Mouse (Mus musculus): ENCODE measurements around the gene Mettl26. TPM values are rescaled to one million over a fixed set of nuclear protein-coding genes. Genes with fewer than 3 reads are reported as not detected.

Gene Mettl26
- total RNA-seq, 2 experiments from 2014 or later, result 15.4 to 15.7 TPM

DNA sequence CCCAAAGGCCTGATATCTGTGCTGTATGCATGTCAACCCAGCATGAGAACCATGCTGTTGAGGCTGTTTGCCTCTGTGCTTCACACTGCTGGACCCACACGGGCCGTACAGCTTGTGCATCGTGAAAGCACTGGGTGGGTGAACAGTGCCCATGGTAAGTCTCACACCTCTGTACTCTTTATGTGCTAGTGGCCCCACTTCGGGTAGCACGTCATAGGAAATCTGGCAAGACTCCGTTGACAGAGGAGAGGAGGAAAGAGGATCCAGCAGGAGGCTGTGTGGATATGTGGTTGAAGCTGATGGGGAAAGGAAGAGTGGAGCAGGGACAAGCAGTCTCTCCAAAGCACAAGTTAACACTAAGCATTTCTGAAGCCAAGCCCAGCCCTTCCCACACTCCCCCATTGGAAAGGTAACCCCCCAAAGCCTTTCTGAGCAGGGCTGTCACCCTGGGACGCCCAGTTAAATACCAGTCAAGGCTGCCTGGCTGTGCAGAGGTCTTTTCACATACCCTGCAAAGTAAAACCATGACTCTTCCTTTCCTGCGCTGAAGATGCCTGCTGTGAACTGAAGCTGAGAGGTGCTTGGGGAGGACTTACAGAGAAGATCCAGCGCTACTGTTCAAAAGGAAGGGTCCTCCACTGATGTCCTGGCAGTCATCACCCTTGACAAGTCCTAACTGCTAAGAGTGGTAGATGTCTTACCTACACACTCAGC, 43.3 kb downstream of the Mettl26 start:
- intact Hi-C loops (cut with DNase I), result loop anchor here (2.0 kb wide), 1 partner anchor 43 kb away; the partner anchor contains the start of gene Mettl26
- DNase-seq, result no peak

DNA sequence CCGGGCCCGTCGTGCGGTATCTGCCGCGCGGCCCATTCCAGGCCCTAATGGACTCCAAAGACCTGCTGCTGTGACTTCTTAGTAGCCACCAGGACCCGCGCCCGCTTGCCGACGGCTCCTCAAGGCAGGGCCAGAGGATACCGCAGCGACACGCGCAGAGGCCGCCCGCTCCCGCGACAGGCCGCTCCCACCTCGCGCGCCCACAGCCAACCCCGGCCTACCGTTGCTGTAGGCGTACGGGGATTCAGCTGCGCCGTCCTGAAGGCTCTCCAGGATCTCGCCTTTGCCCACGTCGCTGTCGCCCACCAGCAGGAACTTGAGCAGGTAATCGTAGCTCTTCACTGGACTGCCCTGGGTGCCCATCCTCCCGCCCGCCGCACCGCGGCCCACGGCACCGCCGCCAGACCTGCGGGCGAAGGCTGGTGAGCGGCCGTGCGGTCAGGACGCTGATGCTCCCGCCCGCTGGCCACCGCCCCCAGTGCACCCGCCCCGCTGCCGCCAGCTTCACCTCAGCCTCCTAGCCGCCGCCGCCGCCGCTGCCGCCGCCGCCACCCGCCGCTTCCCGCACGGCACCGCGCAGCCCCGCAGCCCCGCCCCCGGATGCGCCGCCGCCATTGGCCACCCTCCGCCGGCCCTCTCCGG, 44.4 kb downstream of the Mettl26 start, which contains the start of gene Rab40c:
Gene Rab40c, minus strand, starts transcription at position 584 of the 642 bp plus-strand sequence.
- intact Hi-C loops (cut with DNase I), result loop anchor here (2.0 kb wide), 1 partner anchor 44 kb away; the partner anchor contains the start of gene Mettl26
- DNase-seq, result no peak

DNA sequence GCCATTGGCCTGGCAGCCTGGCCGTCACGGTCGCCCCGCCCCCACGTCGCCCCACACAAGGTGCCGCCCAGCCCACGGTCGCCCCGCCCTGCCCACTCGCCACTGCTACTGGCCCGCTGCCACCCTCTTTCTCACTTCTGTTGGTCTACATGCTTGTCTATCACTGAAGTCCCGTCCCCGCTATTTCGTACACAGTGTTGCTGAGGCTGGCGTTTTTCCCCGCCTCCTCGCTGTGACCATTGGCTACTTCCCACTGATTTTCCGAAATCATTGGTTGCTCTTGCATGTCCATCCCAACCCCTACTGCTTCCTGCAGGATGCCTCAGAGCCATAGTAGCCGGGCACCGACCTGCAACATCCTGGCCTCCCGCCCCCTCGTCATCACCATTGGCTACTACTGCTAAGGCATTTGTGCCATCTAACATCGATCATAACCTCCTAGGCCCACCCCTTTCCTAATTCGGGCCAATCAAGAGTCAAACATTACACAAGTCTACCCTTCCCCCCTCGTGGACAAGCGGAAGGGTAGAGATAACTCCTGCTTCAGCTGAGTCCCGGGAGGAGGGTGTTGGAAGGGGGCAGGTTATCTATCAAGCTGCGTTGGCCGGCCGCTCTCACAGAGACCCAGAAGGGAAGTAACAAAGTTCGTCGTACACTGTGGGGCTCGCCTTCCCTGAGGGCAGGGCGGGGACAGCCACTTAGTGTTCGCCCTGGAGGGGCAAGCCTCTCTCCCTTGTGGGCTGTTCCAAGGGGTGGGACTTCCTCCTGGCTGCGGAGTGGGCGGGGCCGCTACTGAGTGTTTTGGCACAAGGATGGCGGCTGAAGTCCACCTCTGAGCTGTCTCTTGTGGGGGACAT, 45.1 kb downstream of the Mettl26 start:
- peak; percentile 100 for DNase-seq
- intact Hi-C loops (cut with DNase I), result loop anchor here (2.0 kb wide), 1 partner anchor 45 kb away; the partner anchor contains the start of gene Mettl26

DNA sequence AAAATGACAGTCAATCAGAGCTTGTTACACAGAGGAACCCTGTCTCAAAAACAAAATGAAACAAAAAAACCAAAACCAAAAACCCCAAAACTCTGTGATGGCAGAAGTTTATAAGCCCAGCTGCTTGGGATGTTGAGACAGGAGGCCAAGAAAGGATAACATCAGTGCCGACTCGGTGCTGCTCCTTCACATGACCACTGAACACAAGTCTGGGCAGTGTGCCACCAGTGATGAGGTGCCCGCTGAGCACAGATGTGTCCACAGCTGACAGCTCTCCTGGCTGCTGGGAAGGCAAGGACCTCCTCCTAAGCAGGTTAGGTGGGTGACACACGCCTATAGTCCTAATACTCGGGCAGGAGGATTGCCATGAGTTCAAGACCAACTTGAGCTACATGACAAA, 47.2 kb downstream of the Mettl26 start:
- intact Hi-C loops (cut with DNase I), result no loop called here
- DNase-seq, result peak in 1 of 2 experiments; percentile 34

DNA sequence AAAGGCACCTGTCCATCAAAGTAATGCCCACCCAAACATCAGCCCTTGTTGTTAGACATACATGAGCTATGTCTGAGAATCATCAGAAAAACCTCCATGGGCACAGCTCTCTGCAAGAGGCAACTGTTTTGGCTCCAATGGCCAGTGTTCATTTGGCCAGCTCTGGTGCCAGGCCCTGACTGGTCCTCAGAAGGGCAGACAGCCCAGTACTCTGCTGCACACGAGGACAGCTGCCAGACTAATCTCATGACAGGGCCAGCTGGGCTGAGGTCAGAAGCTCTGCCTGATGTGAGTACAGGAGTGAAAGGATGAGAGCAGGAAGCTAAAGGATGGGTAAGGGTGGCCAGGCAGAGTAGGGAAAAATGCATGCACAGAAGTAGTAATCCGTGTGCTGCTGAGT, 50.5 kb downstream of the Mettl26 start:
- DNase-seq, result peak; percentile 78 to 81
- intact Hi-C loops (cut with DNase I), result no loop called here

Small RNA genes lying within 50 kb of the gene (microRNA-seq; reads per million reads assigned to microRNA genes)
- gene Mir3082, result 1.2 to 1.7 reads per million in 2 experiments

Other genes starting within 250 kb of the Mettl26 start
- 1 to 10 TPM in 1 of 2 experiments, under 1 TPM in 1; 0.38 to 1.9 TPM for gene Gng13, start 157.9 kb upstream of the Mettl26 start, total RNA-seq (2021)
- gene Chtf18, start 147.7 kb upstream of the Mettl26 start, total RNA-seq (2021), result 1 to 10 TPM; 4.2 to 5.1 TPM
- 1 to 10 TPM; 4.6 to 5.7 TPM for gene Rpusd1, start 147.4 kb upstream of the Mettl26 start, total RNA-seq (2021)
- not detected for gene Mslnl, start 139.0 kb upstream of the Mettl26 start, total RNA-seq (2021)
- gene Msln, start 120.7 kb upstream of the Mettl26 start, total RNA-seq (2021), result 10 to 100 TPM; 38.5 to 40.6 TPM
- 10 to 100 TPM; 43.2 to 49.3 TPM for gene Narfl, start 101.3 kb upstream of the Mettl26 start, total RNA-seq (2021)
- gene Haghl, start 89.4 kb upstream of the Mettl26 start, total RNA-seq (2021), result 10 to 100 TPM; 23.8 to 25.7 TPM
- gene Ccdc78, start 88.5 kb upstream of the Mettl26 start, total RNA-seq (2021), result under 1 TPM in 1 of 2 experiments, not detected in 1; 0.14 TPM
- gene Fam173a, start 82.2 kb upstream of the Mettl26 start, total RNA-seq (2021), result 10 to 100 TPM; 37.8 to 38.9 TPM
- gene AC134908.4, start 79.4 kb upstream of the Mettl26 start, total RNA-seq (2021), result not detected
- 10 to 100 TPM; 59.7 to 60.9 TPM for gene Metrn, start 77.9 kb upstream of the Mettl26 start, total RNA-seq (2021)
- gene Fbxl16, start 66.0 kb upstream of the Mettl26 start, total RNA-seq (2021), result 1 to 10 TPM in 1 of 2 experiments, under 1 TPM in 1; 0.67 to 1.2 TPM
- 10 to 100 TPM; 10.1 to 12.2 TPM for gene Wdr24, start 51.4 kb upstream of the Mettl26 start, total RNA-seq (2021)
- gene Jmjd8, start 46.2 kb upstream of the Mettl26 start, total RNA-seq (2021), result 10 to 100 TPM; 33.7 to 34.5 TPM
- 100 to 1,000 TPM; 123 to 132 TPM for gene Stub1, start 41.7 kb upstream of the Mettl26 start, total RNA-seq (2021)
- gene Rhbdl1, start 37.8 kb upstream of the Mettl26 start, total RNA-seq (2021), result 1 to 10 TPM; 2.2 to 2.6 TPM
- gene Gm20683, start 33.3 kb upstream of the Mettl26 start, total RNA-seq (2021), result 1 to 10 TPM; 4.2 to 4.7 TPM
- gene Rhot2, start 30.2 kb upstream of the Mettl26 start, total RNA-seq (2021), result 10 to 100 TPM; 80.4 to 86.5 TPM
- gene Wdr90, start 13.6 kb upstream of the Mettl26 start, total RNA-seq (2021), result 1 to 10 TPM; 3.9 to 6.2 TPM
- gene Mcrip2, start 6.3 kb upstream of the Mettl26 start, total RNA-seq (2021), result 100 to 1,000 TPM; 191 to 218 TPM
- under 1 TPM; 0.62 to 0.96 TPM for gene Wfikkn1, start 5.8 kb downstream of the Mettl26 start, total RNA-seq (2021)
- gene Rab40c, start 44.7 kb downstream of the Mettl26 start, total RNA-seq (2021), result 10 to 100 TPM; 13.4 to 18.8 TPM
- 10 to 100 TPM; 76.6 to 78.5 TPM for gene Pigq, start 69.9 kb downstream of the Mettl26 start, total RNA-seq (2021)
- gene Nhlrc4, start 69.9 kb downstream of the Mettl26 start, total RNA-seq (2021), result not detected
- gene A930017K11Rik, start 77.5 kb downstream of the Mettl26 start, total RNA-seq (2021), result not detected
- 10 to 100 TPM; 12.6 to 13.5 TPM for gene Capn15, start 110.7 kb downstream of the Mettl26 start, total RNA-seq (2021)
- gene Rab11fip3, start 194.5 kb downstream of the Mettl26 start, total RNA-seq (2021), result 10 to 100 TPM; 23.4 to 24.1 TPM
- 10 to 100 TPM; 14.4 to 16.7 TPM for gene Decr2, start 215.3 kb downstream of the Mettl26 start, total RNA-seq (2021)
- 1 to 10 TPM; 3.6 to 5.2 TPM for gene Nme4, start 220.5 kb downstream of the Mettl26 start, total RNA-seq (2021)
- gene Tmem8, start 238.2 kb downstream of the Mettl26 start, total RNA-seq (2021), result 1 to 10 TPM; 1.9 to 2.2 TPM
- 100 to 1,000 TPM in 1 of 2 experiments, 10 to 100 TPM in 1; 92.2 to 101 TPM for gene Mrpl28, start 248.4 kb downstream of the Mettl26 start, total RNA-seq (2021)